Mouse (Mus musculus) right cerebral cortex, postnatal 14 days (tissue): ENCODE measurements around the gene Slc12a4.
A peak's percentile ranks its signal among the peaks of the same experiment; 100 is the strongest.

Experiments used
- DNase-seq: peaks from one replicate; pipeline ENCODE4 v3.0.0; 2022

Gene Slc12a4

DNA sequence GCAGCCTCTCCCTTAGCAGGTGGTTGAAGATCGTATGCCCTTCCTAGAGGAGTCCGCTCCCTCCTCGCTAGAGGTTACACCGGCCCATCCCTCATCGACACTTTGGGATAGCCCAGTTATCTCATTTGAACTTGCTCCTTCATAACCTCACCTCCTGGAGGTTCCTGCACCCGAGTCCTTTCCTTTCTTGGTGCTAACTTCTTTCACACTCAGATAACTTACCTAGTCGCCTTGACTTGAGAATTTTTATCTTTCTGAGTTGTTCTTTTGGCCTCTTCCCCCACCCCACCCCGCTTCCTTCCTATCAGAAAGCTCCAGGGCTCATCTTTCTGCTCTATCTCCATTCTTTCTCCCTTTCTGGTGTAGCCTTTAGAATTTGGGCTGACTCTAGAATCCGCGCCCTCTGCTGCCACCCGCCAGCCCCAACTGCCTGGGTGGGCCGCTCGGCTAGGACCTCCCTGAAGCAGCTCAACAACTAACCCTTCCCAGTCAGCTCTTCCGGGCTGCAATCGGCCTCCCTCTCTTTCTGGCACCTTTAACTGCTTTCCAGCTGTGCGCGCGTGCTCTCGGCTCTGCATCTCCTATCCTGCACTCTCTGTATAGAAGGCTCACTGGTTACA is 905 bp upstream of the Slc12a4 start:
- DNase-seq: no peak

DNA sequence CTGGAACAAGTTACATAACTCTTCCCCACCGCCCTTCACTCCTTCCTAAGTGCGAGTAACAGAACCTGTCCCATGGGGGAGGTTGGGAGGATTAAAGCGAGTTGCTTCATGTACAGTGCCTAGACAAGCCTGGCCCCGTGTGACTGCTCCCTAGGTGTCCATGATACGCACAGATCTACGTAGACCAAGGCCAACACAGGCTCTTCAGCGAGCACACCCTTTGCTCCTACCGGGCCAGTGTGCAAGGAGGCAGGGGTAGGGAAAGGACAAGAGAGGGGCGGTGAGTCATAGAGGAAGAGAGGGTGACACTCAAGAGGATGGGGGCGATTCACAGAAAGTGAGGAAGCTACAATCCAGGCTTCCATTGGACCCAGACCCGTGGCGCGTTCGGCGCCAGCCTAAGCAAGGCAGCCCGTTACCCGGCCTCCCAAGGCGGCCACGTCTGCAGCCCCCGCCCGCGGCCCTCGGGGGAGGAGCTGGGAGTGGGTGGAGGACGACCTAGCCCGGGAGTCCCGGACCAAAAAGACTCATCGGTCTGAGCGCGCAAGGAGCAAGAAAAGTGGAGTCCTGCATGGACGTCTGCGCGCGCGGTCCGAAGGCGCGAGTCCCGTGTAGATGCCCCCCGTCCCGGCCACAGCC is 512 bp downstream of the Slc12a4 start:
- DNase-seq: peak; percentile 33

DNA sequence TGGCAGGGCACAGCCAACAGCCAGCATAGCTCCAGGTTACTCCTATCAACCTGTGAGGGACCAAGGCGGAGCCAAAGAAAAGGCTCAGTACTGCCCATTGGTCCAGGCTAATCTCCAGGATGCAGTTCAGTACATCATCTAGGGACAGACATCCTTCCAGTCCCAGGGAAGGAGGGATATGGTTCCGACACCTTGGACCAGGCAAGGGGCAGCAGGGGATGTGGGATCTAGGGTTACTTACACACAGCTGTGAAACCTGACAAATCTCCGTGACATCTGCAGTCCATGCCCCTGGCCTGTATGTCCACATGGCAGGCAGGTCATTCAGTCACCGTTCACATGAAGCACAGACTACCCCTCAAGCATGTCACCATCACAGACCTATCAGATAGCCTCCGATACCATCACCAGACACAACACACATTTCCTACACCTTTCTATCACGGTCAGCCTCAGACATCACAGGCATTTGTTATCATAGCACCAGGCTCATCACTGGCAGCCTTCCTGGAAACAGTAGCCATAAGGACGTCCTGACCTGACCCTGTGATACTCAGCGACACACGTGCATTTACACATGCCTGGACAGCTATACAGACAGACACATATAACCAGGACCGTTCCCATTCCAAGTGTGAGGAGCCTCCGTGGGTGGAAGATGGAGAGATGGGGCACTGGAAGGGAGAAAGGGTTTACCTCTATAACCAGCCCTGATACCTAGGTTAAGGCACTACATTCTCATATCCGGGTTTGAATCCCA is 1.2 kb downstream of the Slc12a4 start:
- no peak for DNase-seq

- no peak for DNase-seq
These were observed 4.4 kb downstream of the Slc12a4 start for GRCm38 (mm10) chr8:105961536-105961935.

GRCm38 (mm10) chr8:105961101-105961500 is 4.8 kb downstream of the Slc12a4 start:
- no peak for DNase-seq

- DNase-seq: no peak
These were observed 6.5 kb downstream of the Slc12a4 start for GRCm38 (mm10) chr8:105959350-105959749.

GRCm38 (mm10) chr8:105957813-105958212 is 8.1 kb downstream of the Slc12a4 start:
- DNase-seq: no peak

DNA sequence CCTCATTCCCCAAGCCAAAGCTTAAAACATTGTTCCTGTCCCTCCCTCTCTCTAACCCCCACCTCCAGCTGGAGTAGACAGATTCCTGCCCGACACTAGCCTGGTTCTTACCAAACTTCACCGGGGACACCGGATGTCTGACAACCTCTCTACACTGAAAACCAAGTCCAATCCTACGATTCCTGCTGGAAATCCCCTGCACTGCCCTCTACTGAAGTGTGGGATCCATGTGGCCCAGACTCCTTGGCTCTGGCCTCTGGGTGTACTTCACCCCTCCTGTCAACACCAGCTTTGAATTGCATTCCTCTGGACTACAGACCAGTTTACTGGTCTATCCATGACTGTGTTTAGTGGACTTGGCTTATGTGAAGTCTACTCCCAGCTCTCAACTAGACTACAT is 9.3 kb downstream of the Slc12a4 start:
- no peak for DNase-seq

GRCm38 (mm10) chr8:105951057-105951659 is 14.7 kb downstream of the Slc12a4 start:
- no peak for DNase-seq

- peak; percentile 77 for DNase-seq
These were observed 16.5 kb downstream of the Slc12a4 start for GRCm38 (mm10) chr8:105949350-105949749.

DNA sequence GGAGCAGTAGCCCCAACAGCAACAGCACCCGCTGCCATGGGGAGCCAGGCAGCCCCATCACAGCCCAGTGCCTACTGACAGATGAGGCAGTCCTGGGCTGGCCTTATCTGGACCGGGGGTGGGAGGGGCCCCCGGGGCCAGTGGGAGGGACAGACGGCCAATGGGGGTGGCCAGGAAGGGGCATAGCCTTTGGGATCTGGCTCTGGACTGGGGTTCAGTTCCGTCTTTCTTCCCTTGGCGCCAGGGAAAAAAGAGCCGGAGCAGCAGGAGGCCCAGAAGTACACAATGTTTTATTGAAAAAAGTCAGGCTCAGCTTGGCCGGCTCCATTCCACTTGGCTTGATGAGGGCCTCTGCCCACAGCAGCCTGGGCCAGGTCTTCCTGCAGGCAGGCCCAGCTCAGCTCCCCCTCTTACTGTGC is 22.6 kb downstream of the Slc12a4 start, which contains the start of gene Lcat:
Gene Lcat, minus strand, starts transcription at position 62 of the 419 bp plus-strand sequence.
- DNase-seq: no peak

- DNase-seq: no peak
These were observed 23.4 kb downstream of the Slc12a4 start for GRCm38 (mm10) chr8:105942542-105942941.

DNA sequence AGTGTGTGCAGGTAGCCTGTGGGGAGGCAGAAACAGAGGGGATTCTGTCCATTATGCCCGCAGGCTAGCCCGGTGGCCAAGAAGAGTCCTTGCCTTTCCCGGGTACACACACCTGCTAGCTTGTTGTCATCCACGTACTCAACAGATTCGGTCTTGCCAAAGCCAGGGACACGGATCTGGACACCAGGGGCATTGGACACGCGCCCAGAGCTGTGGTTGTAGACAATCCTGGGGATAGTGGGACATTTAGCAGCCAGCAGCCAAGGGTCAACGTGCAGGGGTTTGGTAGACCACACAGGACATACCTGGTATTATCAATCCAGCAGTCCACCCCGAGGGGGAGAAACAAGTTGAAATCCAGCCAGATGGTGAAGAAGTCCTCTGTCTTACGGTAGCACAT is 23.9 kb downstream of the Slc12a4 start:
- no peak for DNase-seq

DNA sequence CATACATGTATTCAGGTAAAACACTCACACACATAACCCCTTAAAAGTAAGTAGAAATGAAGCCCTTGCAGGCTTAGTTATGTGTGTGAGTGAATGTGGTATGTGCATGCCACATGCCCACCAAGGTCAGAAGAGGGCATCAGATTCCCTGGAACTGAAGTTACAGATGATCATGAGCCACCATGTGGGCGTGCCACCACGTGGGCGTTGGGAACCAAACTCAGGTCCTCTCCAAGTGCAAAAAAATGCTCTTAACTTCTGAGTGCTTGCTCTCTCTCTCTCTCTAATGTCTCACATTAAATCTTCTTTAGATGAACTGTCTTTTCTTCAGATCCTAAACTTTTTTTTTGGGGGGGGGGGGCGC is 27.6 kb downstream of the Slc12a4 start, which contains the start of gene Psmb10:
Gene Psmb10, minus strand, starts transcription at position 139 of the 364 bp plus-strand sequence.
- no peak for DNase-seq

DNA sequence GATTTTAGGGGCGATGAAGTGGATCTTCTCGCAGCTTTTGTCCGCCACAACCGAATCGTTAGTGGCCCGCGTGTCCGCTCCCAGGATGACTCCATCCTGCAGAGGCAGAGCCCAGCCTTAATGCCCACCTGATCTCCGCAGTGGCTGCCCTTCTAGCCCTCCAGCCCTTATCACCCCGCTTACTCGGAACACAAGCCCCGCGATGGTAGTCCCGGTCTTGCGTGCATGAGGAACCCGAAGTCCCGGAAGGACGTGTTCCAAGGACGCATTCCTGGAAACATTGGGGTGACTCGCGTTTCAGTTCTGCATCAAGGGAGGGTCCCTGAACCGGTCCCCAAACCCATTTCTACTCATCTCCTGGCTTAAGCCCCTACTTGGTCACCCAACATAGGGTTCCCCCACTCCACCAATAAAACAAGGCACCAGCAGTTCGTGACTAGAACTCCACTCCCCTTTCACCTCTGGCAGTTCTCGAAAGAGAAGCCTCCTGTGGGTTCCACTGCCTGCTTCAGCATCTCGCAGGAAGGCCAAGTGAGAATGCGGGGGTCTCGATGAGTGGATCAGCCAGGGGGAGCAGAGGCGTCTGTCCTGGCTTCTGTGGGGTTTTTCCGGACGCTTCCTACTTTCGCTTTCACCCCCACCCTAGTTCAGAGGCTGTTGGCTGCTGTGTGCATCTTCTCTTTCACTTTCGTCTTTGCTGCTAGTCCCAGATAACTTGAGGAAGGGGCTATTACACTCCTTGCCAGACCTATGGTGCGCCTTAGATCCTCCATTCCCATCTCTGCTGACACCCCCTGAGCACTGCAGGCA is 28.2 kb downstream of the Slc12a4 start:
- peak; percentile 43 for DNase-seq

DNA sequence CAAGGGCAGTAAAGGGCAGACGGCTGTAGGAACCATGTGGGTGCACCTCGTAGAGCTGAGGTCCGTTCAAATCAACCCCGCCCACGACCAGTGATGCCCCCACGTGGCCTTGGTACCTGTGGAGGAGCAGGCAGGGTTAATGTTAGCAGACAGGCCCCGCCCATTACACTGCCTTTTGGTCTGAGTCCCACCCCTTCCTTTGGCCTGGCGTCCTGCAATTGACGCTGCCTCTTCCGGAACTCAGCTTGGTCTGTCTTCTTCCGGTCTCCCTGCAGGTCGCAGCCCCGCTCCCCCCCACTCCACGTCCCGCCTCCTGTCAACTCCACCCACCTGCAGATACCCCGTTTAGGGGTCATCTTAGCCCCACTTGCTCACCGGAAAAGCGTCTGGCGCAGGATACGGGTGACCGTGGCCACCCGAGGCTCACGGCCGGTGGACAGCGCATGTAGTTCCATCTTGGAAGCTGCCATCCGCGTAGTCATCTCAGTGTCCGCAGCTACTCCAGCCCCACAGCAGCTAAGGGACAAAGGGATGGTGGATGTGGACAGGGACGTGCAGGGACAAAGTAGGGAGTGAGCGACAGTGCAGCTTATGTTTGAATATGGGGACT is 28.9 kb downstream of the Slc12a4 start:
- DNase-seq: peak; percentile 77

GRCm38 (mm10) chr8:105935863-105936603 is 29.9 kb downstream of the Slc12a4 start:
- no peak for DNase-seq

- DNase-seq: no peak
These were observed 30.8 kb downstream of the Slc12a4 start for GRCm38 (mm10) chr8:105935105-105935504.

GRCm38 (mm10) chr8:105933762-105934161 is 32.1 kb downstream of the Slc12a4 start, which contains the start of gene Ctrl:
TSS of gene Ctrl (minus strand) at chr8:105933862.
- no peak for DNase-seq

DNA sequence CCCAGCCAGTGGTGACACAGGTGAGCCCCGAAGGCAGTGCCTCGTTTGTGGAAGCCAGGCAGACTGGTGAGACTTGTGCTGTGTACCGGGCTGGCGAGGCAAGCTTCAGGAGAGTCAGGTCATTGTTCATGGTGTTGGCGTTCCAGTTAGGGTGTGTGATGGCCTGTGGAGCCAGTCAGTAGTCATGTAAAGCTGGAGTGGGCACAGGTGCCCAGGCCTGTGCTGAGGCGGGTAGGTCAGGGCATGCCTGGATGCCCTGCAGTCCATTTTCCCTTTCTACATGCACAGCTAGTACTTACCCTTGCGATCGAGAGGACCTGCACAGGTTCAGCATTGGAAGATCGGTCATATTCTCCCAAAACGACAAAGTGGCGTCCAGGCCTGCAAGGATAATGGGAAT is 33.4 kb downstream of the Slc12a4 start:
- no peak for DNase-seq

GRCm38 (mm10) chr8:105931271-105931670 is 34.6 kb downstream of the Slc12a4 start:
- no peak for DNase-seq
